Mouse (Mus musculus) liver, embryonic 14.5 days (tissue): Measurements from ENCODE around the gene Eif4e3. TPM values are rescaled to one million over a fixed set of nuclear protein-coding genes. Genes with fewer than 3 reads are reported as not detected.

Source experiments
- ATAC-seq: fragments of 200-750 bp; cut with Nextera tagmentation; 2 replicates; pipeline ENCODE4 v1.8.0; 2017; ENCODE audit warnings: moderate number of reproducible peaks, mild to moderate bottlenecking, moderate library complexity; ENCODE audit not compliant: insufficient read depth
- DNase-seq, 3 experiments: peaks; one replicate each; pipeline ENCODE4 v3.0.0-alpha.2; 2012 to 2013; ENCODE audit warnings: low read depth in 3 of 3, low spot score in 3 of 3
- H3K27ac ChIP-seq: fragments of 300-500 bp; sonication (generic); 2 replicates; pipeline ENCODE4 v1.5.1; 2014; ENCODE audit warnings: moderate library complexity, mild to moderate bottlenecking, control low read depth, inconsistent platforms
- H3K27me3 ChIP-seq: fragments of 300-500 bp; sonication (generic); 2 replicates; pipeline ENCODE4 v1.6.1; 2014; ENCODE audit warnings: mild to moderate bottlenecking, low read length, moderate library complexity; ENCODE audit not compliant: control insufficient read depth, insufficient read depth
- H3K36me3 ChIP-seq: fragments of 300-500 bp; sonication (generic); replicated peaks from 2 replicates; pipeline ENCODE4 v1.6.1; 2014; ENCODE audit warnings: low read depth; ENCODE audit not compliant: control insufficient read depth, insufficient read depth
- H3K4me1 ChIP-seq, 2 experiments: fragments of 200-500 bp in 1 of 2; fragments of 300-500 bp in 1 of 2; sonication (generic) in 1 of 2; replicated peaks; 2 replicates each; pipeline ENCODE4 v1.6.1; 2012 to 2014; ENCODE audit warnings: antibody characterized with exemption in 1 of 2, inconsistent platforms in 1 of 2, low read length in 1 of 2; ENCODE audit not compliant: control insufficient read depth in 2 of 2, insufficient read depth in 2 of 2
- H3K4me2 ChIP-seq: fragments of 300-500 bp; sonication (generic); 2 replicates; pipeline ENCODE4 v1.6.1; 2014; ENCODE audit warnings: low read depth, mild to moderate bottlenecking, control low read depth, moderate library complexity
- H3K4me3 ChIP-seq, 2 experiments: fragments of 200-500 bp in 1 of 2; fragments of 300-500 bp in 1 of 2; sonication (generic) in 1 of 2; 2 replicates each; pipeline ENCODE4 v1.5.1; 2012 to 2014; ENCODE audit warnings: low read depth in 2 of 2, low read length in 2 of 2, mild to moderate bottlenecking in 2 of 2, control low read depth in 1 of 2, inconsistent platforms in 1 of 2, moderate library complexity in 1 of 2; ENCODE audit not compliant: insufficient read depth in 1 of 2
- H3K9ac ChIP-seq: fragments of 300-500 bp; sonication (generic); replicated peaks from 2 replicates; pipeline ENCODE4 v1.6.1; 2014; ENCODE audit warnings: mild to moderate bottlenecking, control low read depth, moderate library complexity
- H3K9me3 ChIP-seq: fragments of 300-500 bp; sonication (generic); 2 replicates; pipeline ENCODE4 v1.6.1; 2016; ENCODE audit warnings: low read length, mixed read lengths; ENCODE audit not compliant: control insufficient read depth
- CTCF ChIP-seq: IDR thresholded peaks from 2 replicates; pipeline ENCODE4 v1.5.1; 2016; ENCODE audit warnings: antibody characterized with exemption, low read depth, control low read depth
- EP300 ChIP-seq: IDR thresholded peaks from 2 replicates; pipeline ENCODE4 v1.6.1; 2016; ENCODE audit warnings: antibody characterized with exemption, low read depth
- WGBS: fragments of 180-500 bp; shearing (Covaris S2); extraction: QIAGEN DNeasy Blood & Tissue Kit; methylation state at CpG from one replicate; pipeline ENCODE4 v1.1.7; 2014; ENCODE audit not compliant: insufficient replicate concordance; 5-methylcytosine and 5-hydroxymethylcytosine counted together
- polyA plus RNA-seq, 2 experiments: library from polyadenylated mRNA; depleted of rRNA in 1 of 2; stranded (reverse) in 1 of 2; unstranded in 1 of 2; fragments of >200 nt; fragmentation: Nextera tagmentation in 1 of 2; extraction: Ambion mirVana in 1 of 2; gene quantifications; 2 replicates each; pipeline versions ENCODE4 v1.2.1 to v1.2.3; 2012 to 2014

Gene Eif4e3
- polyA plus RNA-seq, 2 experiments = 1.5 to 1.7 TPM

DNA sequence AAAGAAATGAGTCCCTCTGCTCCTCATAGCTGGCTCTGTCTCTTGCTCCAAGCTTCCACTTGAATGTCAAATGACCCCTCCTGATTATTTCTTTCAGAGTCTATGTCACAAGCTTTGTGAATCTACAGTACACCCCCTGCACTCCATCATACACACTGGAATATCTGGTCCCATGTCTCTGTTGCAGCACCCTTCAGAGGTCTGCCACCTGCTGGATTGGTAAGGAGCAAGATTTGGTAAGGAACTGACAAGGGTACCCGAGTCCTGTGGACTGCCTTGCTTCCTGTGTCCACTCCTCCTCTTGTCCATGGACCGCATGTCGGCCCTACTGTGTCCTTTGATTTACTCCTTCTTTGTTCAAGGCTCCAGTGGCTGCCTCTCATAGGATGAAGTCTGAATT, 5.2 kb upstream of the Eif4e3 start:
- TF ChIP-seq CTCF (no peak), EP300 (no peak)
- DNase-seq (no peak), ATAC-seq (no peak)
- no peak overlapping the region for H3K9ac ChIP-seq
- H3K4me2 ChIP-seq = no peak overlapping the region
- 39% methylated on average over 3 of the region's 3 CpGs for whole genome bisulfite sequencing
- no peak overlapping the region for H3K27ac ChIP-seq
- no peaks in the 10 kb centered on the region; a peak in 1 of 4 replicates for H3K4me1 ChIP-seq
- no peaks in the 10 kb centered on the region for H3K9me3 ChIP-seq
- H3K36me3 ChIP-seq = no peaks in the 10 kb centered on the region
- H3K4me3 ChIP-seq = no peak overlapping the region
- H3K27me3 ChIP-seq = peaks cover 10% of the 10 kb centered on the region

DNA sequence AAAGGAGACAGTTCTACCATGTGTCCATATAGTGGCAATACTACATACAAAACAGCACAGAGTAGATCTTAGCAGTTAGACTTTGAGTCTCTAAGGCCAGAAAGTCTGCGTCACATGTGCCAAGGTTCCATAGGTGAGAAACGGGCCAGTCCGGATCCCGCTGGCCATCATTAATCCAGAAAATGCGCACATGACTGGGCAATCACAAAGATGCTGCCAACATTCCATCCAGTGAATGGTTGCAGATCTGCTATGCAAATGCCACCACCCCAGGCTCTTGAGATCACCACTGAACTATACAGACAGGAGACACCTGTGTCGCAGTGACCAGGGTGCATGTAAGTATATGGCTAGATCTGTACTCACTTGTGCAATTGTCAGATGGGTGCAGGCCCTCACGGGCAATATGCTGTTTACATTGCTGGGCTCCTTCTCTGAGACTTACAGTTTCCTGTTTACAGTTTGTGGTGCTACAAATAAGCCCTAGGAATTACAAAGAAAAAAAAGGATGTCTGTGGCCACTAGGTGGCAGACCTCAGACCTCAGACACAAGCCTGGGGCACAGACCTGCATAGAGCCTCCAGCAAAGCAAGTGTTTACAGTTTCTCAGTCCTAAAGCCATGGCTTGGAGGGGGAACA, 4.0 kb upstream of the Eif4e3 start:
- no peaks in the 10 kb centered on the region for H3K36me3 ChIP-seq
- no peak overlapping the region for H3K9ac ChIP-seq
- no peak overlapping the region for H3K4me3 ChIP-seq
- no peak for TF ChIP-seq EP300
- peak; percentile 72 for TF ChIP-seq CTCF
- WGBS = 68% methylated on average over 7 of the region's 7 CpGs
- H3K27ac ChIP-seq = no peak overlapping the region
- H3K4me2 ChIP-seq = no peak overlapping the region
- H3K27me3 ChIP-seq = peaks cover 21% of the 10 kb centered on the region
- H3K4me1 ChIP-seq = peaks cover 0 to 2% of the 10 kb centered on the region in 2 experiments; a peak in 1 of 4 replicates
- no peaks in the 10 kb centered on the region for H3K9me3 ChIP-seq
- ATAC-seq (no peak), DNase-seq (peak in 2 of 3 experiments; percentile 11 to 12)

DNA sequence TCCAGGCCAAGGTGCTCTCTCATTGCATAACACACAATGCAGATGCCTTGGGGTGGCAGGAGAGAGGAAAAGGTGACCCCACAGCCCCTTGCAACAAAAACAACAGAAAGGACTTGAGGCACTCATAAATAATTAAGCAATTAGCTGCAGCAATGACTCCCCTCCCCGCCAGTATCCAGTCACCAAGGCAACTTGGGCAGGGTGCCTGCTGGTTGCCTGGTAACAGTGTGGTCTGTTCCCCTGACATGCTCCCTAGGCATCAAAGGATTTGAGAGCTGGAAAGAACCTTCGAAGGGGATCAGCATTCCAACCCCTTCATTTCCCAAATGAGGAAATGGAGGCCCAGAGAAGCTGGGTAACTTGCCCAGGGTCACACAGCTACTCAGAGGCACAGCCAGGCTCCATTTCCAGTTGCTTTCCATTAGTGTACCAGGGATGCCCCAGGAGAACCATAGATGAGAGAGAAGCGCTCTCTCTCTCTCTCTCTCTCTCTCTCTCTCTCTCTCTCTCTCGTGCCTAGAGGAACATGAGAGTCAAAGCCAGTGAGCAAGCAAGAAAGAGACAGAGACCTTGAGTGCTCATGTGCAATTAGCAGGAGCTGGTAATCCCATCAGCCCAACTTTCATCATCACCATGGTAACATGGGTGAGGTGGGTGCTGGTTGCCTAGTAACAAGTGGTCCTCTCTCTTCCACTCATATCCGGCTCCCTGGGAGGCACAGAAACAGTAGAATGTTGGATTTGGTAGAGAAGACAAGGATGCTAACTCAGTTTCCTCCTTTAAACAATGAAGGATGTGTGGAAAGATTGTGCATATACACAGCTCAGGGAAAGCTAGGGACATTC, 3.1 kb upstream of the Eif4e3 start:
- Histone ChIP-seq H3K4me2 (no peak overlapping the region), H3K27me3 (peaks cover 24% of the 10 kb centered on the region), H3K9ac (no peak overlapping the region), H3K36me3 (no peaks in the 10 kb centered on the region), H3K4me1 (peaks cover 0 to 2% of the 10 kb centered on the region in 2 experiments; a peak in 1 of 4 replicates), H3K9me3 (no peaks in the 10 kb centered on the region), H3K4me3 (no peak overlapping the region), H3K27ac (no peak overlapping the region)
- no peak for TF ChIP-seq EP300
- TF ChIP-seq CTCF = no peak
- no peak for DNase-seq
- WGBS = 33% methylated on average over 5 of the region's 5 CpGs
- no peak for ATAC-seq

DNA sequence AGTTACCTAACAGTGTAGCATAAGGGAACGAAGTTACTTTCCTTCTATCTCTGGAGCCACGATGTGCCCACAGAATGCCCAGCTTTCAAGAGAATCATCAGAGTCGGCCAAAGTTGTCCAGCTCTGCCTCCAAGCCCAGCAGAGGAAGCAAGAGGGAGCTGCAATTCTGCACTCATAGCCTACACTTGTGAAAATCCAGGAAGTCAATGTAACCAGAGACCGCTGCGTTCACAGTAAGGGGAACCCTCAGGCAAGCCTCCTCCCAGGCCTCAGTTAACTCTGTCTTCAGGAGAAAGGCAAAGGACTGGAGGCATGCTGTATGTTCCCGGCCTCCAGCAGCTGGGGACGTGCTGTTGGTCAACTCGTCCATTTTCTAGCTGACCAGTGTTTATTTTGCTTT, 719 bp upstream of the Eif4e3 start:
- 24% methylated on average over 8 of the region's 8 CpGs for WGBS

More for the DNA sequence above, 719 bp upstream of the Eif4e3 start:
- H3K9me3 ChIP-seq = no peaks in the 10 kb centered on the region
- DNase-seq (no peak), ATAC-seq (no peak)
- H3K36me3 ChIP-seq = no peaks in the 10 kb centered on the region
- no peak overlapping the region for H3K9ac ChIP-seq
- TF ChIP-seq CTCF (no peak), EP300 (no peak)
- peaks cover 0 to 2% of the 10 kb centered on the region in 2 experiments; a peak in 1 of 4 replicates for H3K4me1 ChIP-seq
- no peak overlapping the region for H3K4me3 ChIP-seq
- no peak overlapping the region; the same call in 1 of the 2 replicates for H3K4me2 ChIP-seq
- no peak overlapping the region for H3K27ac ChIP-seq
- peaks cover 24% of the 10 kb centered on the region for H3K27me3 ChIP-seq
